Mouse (Mus musculus) forelimb bud, embryonic 11.5 days (tissue): Measurements from ENCODE around the gene Tada1.

Source experiments
- DNase-seq: peaks from one replicate; pipeline ENCODE4 v3.0.0-alpha.2; 2012; ENCODE audit warnings: low read depth, low spot score

Gene Tada1

DNA sequence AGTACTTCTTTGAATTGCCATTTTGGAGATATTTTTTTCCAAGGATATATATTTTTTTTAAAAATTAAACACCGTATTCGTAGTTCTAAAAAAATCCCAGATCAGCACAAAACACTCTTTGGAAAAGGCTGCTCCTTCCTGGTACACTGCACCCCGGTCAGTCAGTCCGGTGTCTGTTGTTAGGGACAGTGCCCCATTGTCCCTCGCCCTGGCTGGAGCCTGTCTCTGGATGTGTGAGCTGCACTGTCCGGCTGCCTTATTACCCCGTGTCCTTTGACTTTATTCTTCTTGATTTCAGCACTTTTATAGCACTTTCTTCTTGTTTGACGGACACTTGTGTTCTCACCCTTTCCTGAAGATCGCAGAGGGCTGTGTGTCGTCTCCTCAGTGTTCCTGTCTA lies 5.7 kb downstream of the Tada1 start:
- DNase-seq: no peak

DNA sequence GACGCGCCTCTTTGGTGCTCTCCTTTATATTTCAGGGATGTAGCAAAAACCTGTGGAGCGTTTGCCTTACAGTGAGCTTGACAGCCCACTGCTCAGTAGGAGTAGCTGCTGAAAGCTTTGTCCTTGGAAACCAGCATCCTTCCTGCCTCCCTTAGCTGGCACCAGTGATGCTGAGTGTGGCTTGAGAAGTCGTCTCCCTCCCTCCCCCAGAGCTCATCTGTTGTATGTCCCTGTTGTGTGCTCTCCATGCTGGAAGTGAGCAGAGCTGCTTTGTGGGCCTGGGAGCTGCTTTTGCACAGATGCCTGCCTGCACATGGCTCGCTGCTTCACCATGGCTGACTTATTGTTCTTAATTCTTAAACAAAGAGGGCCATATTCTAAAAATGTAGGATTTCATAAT lies 6.5 kb downstream of the Tada1 start:
- DNase-seq: no peak

DNA sequence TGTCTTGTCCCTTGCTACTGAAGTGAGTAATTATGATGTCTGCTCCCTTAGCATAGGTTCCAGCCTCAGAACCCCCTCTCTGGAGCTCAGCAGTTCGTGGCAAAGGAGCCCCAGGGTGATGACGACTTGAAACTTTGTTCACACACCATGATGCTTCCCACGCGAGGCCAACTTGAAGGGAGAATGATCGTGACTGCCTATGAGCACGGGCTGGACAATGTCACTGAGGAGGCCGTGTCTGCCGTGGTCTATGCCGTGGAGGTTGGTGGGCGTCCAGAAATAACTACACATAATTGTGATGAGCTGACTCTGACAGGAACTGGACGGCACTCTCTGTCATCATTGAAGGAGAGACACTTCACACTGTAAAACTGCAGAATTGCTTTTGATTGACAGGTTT lies 9.6 kb downstream of the Tada1 start:
- no peak for DNase-seq

DNA sequence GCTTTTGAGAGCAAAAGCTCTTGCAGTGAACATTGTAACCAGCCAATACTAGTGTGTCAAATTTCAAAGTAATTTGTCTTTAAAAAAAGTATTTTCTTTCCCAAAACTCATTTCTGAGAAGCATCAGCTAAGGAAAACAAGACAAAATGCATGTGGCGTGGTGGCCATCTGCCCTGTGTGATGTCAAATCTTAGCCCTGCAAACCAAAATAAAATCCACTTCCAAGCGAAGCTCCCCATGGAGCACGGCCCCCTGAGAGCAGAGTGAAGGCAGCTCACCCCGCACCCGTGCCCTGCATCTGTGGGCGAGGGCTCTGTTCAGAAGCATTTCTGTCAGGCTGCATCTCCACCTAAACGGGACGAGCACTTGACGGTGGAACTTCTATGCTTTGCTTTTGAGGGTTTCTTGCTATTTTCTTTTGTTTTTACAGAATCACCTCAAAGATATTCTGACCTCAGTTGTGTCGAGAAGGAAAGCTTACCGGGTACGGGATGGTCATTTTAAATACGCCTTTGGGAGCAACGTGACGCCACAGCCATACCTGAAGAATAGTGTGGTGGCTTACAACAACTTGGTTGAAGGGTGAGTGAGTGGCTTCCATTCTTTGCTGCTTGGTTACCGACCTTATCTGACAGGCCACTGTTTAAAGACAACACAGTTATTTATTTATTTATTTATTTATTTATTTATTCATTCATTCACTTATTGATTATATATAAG lies 10.7 kb downstream of the Tada1 start:
- no peak for DNase-seq

DNA sequence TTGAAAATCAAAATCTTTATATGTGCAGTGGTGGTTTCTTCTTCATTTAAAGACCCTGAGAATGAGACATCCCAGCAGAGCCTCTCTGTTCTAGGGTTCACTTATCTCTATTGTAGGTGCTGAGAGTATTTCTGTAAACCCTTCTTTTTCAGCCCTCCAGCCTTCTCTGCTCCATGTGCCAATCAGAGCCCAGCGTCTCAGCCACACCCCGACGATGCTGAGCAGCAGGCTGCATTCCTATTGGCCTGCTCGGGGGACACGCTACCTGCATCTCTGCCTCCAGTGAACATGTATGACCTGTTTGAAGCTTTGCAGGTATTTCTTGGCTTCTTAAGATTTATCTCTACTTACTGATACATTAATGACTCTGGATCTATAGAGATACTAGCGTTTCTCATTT lies 12.8 kb downstream of the Tada1 start:
- DNase-seq: no peak

DNA sequence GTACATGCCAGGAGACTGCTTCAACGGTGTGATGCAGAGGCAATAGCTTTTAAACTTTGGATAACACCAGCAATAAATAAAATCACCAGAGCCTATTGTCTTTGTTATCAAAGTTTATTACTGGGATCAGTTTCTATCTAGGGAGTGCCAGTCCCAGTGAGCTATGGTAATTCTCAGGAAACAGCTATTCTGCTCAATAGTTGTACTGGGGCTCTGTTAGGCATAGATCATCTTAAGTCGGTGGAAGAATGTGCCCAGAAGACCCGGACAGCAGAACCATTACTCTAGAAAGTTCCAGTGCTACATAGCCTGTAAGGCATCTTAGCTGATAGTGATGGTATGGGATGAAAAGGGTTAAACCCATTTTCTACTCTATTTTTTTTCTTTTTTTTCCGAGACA lies 15.9 kb downstream of the Tada1 start:
- DNase-seq: no peak

DNA sequence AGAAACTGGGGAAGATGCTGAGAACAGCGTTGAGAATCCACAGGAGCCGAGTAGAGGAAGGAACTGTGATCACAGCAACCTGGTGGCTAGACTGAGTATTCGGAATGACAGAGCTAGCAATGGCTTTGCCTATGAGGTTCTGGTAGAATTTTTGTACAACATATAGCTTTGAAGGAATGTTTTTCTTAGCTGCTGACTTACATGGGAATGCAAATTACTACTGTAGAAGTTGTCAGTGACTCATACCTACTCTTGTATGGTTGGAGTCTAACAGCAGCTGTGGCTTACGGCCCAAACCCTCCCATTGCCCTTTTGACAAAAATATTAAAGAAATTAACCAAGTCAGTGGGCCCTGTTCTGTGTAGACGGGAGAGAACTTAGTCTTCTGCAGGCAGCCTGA lies 16.8 kb downstream of the Tada1 start:
- no peak for DNase-seq

DNA sequence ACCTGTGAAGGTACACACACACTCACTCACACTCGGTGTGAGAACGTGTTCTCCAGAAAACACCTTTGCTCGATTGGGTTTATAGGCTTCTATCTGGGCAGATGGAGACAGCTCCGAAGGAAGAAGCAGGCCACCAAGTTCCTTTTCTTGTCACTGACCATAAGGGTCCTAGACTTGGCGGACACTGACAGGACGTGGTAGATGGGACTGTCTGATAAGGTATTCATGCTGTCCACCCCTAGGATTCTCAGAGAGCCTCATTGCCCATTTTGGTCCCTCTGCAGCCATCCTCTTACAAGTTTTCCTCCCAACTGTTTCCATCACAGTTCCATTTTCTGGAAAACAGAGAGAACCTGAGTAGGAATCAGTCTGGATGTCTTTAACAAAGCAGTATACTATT lies 17.5 kb downstream of the Tada1 start:
- DNase-seq: no peak

DNA sequence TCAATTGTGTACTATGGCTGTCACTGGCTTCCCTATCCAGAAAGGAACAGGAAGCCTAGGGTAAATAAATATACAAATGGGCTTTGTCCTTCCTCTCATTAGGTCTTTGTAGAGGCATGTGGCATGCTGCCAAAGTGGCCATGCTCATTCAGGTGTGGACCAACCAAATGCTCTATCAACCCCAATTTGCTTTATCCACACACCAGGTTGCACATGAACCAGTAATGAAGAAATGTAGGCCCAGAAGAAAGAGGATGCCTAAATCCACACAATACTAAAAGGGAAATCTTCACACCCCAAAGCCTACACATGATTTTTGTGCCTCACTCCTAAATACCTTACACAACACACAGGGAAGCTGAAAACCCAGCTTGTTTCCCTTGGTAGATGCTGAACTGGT lies 22.6 kb downstream of the Tada1 start:
- DNase-seq: no peak

DNA sequence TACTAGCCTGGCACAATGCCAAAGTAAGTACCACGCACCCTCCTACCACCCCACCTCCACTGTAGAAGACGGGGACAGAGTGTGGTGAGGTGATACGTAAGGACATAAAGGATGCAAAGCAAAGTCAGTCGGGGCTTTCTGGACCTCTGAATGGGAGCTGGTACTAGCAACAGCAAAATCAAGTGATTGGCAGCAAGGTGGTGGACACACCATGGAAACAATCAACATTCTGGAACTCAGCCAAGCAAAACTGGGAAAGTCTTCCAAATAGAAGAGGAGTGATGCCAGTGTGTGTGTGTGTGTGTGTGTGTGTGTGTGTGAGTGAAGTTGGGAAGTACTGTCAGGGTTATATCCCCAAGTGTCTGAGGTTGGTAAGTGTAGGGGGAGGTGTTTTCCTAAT lies 23.1 kb downstream of the Tada1 start:
- no peak for DNase-seq

DNA sequence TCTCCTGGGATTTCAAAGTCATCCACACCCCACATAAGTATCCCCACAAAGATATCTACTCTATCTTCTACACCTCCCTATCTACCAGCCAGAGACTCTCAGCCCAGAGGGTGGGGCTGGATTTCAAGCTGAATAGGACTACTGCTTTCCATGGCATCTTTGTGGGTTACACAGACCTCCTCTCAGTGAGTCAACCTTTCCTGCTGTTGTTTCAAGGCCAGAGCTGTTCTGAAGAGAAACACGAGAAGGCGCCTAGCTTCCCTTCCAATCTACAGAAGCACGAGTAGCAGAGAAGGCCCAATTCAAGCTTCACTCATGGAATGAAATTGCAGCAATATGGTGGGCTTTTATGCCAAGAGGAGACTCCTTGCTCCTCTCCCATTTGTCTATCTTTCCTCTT lies 24.9 kb downstream of the Tada1 start:
- no peak for DNase-seq

DNA sequence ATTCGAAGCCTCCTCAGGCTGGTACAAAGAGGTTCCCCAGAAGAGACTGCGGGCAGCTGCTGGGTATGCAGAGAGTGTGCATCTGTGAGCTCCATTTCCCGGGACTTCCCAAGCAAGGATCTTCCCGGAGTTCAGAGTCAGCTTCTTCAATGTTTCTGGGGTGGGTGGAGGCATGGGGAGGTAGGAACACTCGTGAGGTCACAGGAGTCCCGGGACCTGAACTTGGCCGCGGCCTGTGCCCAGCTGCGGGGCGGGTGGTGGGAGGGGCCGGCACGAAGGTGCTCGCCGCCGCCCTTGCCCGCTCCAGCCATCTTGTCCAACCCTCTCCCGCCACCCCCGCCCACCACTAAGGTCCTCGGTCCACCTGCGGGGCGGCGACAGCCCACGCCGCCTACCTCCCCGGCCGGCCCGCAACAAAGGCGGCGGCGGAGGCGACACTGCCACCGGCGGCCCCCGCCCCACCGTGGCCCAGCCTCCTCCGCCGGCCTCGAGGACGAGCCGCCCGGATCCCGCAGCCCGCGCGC lies 30.3 kb downstream of the Tada1 start:
- peak; percentile 24 for DNase-seq

DNA sequence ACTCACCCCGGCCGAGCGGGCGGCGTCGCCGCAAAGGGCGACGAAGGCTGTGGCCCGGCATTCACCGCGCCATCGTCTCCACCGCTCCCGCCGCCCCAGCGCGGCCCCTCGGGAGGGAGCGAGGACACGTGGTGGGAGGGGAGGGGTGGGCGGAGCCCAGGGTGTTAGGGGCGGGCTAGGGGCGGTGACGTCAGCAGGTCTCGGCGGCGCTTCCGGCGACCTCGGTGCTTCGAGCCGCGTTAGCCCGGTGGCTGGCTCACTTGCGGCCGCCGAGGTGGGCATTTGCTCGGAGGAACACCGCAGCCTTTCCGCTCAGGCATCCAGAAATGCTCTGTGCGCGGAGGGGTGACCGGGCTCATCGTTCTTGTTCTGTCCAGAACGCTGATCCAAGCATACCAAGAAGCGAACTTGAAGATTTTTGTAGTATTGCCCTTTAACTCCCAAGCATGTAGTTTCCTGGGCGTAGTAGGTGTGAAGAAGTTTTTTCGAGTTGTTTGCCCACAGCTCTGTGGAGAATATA lies 30.9 kb downstream of the Tada1 start, which contains the start of gene Pogk:
Gene Pogk (minus strand): TSS at position 163 of the 520 bp plus-strand sequence.
- peak; percentile 88 for DNase-seq

DNA sequence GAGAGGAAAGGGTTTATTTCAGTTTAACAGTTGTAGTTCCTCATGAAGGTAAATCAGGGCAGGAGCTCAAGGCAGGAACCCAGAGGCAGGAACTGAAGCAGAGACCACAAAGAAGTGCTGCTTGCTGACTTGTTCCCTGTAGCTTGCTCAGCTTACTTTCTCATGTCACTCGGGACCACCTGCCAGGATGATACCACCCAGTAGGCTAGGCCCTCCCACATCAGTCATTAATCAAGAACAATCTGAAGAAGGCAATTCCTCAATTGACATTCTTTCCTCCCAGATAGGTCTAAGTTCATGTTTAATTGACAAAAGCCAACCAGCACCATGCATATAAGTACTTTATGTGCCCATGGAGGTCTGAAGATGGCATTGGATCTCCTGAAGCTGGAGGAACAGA lies 32.6 kb downstream of the Tada1 start:
- DNase-seq: no peak

DNA sequence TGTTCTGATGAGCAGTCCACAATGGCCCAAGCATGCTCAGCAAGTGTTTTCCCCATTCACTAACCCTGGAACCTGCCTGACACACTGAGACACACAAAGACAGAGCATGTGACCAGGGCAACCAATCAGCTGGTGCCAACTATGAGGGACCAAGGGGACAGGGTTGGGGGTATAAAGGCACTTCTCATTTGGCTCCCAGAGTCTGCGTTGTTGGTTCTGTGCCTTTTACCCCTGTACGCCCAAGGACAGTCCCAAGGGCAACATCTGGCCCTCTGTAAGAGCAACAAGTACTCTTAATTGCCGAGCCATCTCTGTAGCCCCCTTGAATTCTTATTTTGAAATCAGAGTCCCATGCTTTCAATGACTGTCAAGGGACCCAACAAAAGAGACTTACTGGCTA lies 33.4 kb downstream of the Tada1 start:
- DNase-seq: no peak

DNA sequence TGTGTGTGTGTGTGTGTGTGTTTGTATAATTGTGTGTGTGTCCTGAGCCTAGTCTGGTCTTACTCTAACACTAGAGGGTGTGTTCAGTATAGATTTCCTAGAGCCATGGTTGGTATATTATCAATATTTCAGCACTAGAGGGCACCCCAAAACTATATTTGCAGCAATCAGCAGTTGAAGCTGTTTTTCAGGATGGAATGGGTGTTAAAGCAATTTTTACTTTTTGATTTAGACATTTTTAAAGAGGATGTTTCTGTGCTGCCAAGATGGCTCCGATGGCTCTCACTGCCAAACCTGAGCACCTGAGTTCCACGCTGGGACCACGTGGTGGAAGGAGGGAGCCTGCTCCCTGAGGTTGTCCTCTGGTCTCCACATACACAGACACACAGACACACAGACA lies 50.2 kb downstream of the Tada1 start:
- DNase-seq: peak; percentile 23

DNA sequence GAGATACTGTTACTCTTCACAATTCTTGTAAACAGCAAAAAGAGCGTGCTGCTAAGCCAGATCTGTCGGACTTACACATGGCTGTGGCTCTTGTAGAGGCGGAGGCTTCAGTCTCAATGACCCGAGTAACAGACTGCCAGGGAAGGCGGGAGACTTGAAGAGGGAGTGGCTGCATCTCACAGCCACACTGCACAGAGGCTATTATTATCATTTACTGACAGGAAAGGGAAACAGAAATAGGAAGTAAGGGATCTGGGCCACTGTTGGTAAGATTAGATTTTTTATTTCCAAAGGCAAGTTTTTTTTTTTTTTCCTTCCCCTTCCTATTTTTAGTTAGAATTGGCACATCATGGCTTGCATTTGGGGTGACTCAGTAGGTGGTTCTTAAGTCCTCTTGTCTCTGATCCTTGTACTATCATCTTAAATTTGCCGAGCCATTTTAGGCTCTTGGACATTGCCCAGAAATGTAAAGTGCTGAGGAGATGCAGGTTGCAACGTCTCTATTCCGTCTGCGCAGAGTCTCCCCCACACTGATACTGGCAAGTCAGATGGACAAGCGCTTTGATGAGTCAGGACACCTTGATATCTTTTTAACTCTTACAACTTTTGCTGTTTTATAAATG lies 51.0 kb downstream of the Tada1 start:
- DNase-seq: no peak

DNA sequence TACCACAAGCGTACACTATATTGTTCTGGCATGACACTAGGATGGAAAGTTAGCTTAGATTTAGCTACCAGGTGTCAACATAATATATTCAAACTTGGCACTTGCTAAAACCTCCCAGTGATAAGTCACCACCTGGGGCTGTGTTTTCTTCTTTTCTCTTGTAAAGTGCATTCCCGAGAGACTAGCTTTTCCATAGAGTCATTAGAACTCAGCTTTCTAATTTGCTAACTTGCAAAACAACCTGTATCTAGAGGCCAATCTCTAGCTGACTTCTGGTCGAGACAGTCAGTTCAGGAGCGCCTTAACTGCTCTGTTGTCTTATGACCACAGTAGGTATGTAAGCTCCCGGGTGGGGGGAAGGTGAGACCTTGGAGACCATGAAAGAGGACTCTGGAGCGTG lies 60.5 kb downstream of the Tada1 start:
- DNase-seq: no peak

DNA sequence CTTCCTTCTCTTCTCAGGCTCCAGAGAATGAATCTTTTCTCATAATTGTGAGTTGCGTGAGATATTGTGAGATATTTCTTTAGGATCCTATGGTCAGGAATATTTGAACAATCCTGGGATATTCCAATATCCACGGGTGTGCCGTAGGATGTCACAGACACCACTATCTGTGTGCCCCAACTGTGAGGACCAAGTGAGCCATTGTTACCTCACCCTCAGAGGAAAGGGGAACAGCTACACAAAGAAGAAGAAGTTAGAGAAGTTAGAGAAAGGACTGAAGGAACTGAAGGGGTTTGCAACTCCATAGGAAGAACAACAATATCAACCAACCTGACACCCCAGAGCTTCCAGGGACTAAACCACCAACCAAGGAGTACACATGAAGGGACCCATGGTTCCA lies 63.1 kb downstream of the Tada1 start:
- DNase-seq: no peak
